Mouse (Mus musculus) thymus, postnatal 14 days (tissue): ENCODE measurements around the gene Mucl3.

Experiments used
- DNase-seq: peaks from one replicate; pipeline ENCODE4 v3.0.0; 2021

Gene Mucl3

GRCm38 (mm10) chr17:35643609-35644236 is at the start of gene Mucl3:
TSS of gene Mucl3 (minus strand) at chr17:35643695.
- no peak for DNase-seq

- no peak for DNase-seq
Observed at GRCm38 (mm10) chr17:35692368-35692767, 48.9 kb upstream of the Mucl3 start.

- no peak for DNase-seq
Observed at GRCm38 (mm10) chr17:35691811-35692210, 48.3 kb upstream of the Mucl3 start.

- no peak for DNase-seq
Observed at GRCm38 (mm10) chr17:35689936-35690645, 46.6 kb upstream of the Mucl3 start.

- peak; percentile 71 for DNase-seq
Observed at GRCm38 (mm10) chr17:35688347-35689175, 45.1 kb upstream of the Mucl3 start.

- no peak for DNase-seq
Observed at GRCm38 (mm10) chr17:35685061-35685460, 41.6 kb upstream of the Mucl3 start.

- no peak for DNase-seq
Observed at GRCm38 (mm10) chr17:35681986-35682385, 38.5 kb upstream of the Mucl3 start.

- DNase-seq = no peak
Observed at GRCm38 (mm10) chr17:35680591-35680990, 37.1 kb upstream of the Mucl3 start.

- DNase-seq = peak; percentile 94
Observed at GRCm38 (mm10) chr17:35673416-35674035, 30.0 kb upstream of the Mucl3 start, which contains the start of gene Gtf2h4. TSS of gene Gtf2h4 (minus strand) at chr17:35673739.

GRCm38 (mm10) chr17:35672527-35672926 is 29.0 kb upstream of the Mucl3 start:
- peak; percentile 29 for DNase-seq

- DNase-seq = peak; percentile 87
Observed at GRCm38 (mm10) chr17:35671846-35672245, 28.4 kb upstream of the Mucl3 start.

- DNase-seq = peak; percentile 75
Observed at GRCm38 (mm10) chr17:35669731-35670130, 26.2 kb upstream of the Mucl3 start.

- peak; percentile 98 for DNase-seq
Observed at GRCm38 (mm10) chr17:35667334-35668065, 24.0 kb upstream of the Mucl3 start, which contains the start of gene Vars2. TSS of gene Vars2 (minus strand) at chr17:35667592.

- DNase-seq = peak; percentile 63
Observed at GRCm38 (mm10) chr17:35666851-35667256, 23.4 kb upstream of the Mucl3 start.

GRCm38 (mm10) chr17:35665957-35666515 is 22.5 kb upstream of the Mucl3 start:
- DNase-seq = peak; percentile 71

GRCm38 (mm10) chr17:35653086-35653485 is 9.6 kb upstream of the Mucl3 start:
- no peak for DNase-seq

- no peak for DNase-seq
Observed at GRCm38 (mm10) chr17:35649429-35649828, 5.9 kb upstream of the Mucl3 start.

GRCm38 (mm10) chr17:35639352-35639751 is 4.1 kb downstream of the Mucl3 start:
- DNase-seq = no peak

GRCm38 (mm10) chr17:35638475-35639190 is 4.9 kb downstream of the Mucl3 start:
- peak; percentile 70 for DNase-seq

GRCm38 (mm10) chr17:35636363-35636762 is 7.1 kb downstream of the Mucl3 start:
- DNase-seq = peak; percentile 41

GRCm38 (mm10) chr17:35635699-35636111 is 7.8 kb downstream of the Mucl3 start:
- DNase-seq = peak; percentile 76
